Mouse (Mus musculus) kidney, adult 10 weeks (tissue): ENCODE measurements around the gene Otx1. TPM values are rescaled to one million over a fixed set of nuclear protein-coding genes. Genes with fewer than 3 reads are reported as not detected.

Source experiments
- polyA plus RNA-seq: library from polyadenylated mRNA; stranded (reverse); fragments of 350-450 nt; fragmentation: Illumina TruSeq; extraction: RNeasy Lipid Tissue Mini Kit (QIAGEN cat#74804); gene quantifications from one replicate; pipeline ENCODE4 v1.2.3, GENCODE M21; 2014; ENCODE audit warnings: low read depth, low replicate concordance

Gene Otx1
- polyA plus RNA-seq, result not detected

DNA sequence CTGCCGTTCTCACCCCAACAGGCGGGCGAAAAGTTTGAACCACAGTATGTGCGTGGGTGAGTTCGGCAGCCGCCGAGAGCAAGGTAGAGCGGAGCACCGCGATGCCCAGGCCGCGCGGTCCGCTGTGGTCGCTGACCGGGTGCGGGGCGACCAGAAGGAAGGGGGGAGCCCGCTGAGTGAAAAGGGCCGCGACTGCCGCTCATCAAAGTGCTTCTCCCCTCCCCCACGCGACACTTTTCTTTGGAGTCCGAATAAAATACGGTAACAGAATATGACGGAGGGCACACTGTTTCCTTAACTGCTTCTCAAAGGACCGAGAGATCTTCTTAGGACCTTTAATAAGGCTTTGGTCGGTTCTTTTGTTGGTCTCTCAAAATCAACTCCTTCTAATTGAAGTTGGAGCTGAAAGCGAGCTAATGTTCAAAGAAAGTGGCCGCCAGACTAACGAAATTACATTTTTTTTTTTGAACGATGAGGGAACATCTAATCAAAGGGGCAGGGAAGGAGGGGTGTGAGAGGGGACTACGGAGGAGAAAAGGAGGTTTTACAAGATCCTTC is at the start of gene Otx1:
Gene Otx1, minus strand, starts transcription at position 115 of the 558 bp plus-strand sequence.

